Mouse (Mus musculus) MEL (cell line): ENCODE results near the gene Arhgap19. TPM values are rescaled to one million over a fixed set of nuclear protein-coding genes. Genes with fewer than 3 reads are reported as not detected.
A peak's percentile ranks its signal among the peaks of the same experiment; 100 is the strongest.

ENCODE experiments used
- DNase-seq: peaks from one replicate; pipeline ENCODE4 v3.0.0; 2011; ENCODE audit warnings: low read depth, low spot score
- H3K27ac ChIP-seq: 2 replicates; pipeline ENCODE4 v1.5.1; 2012; ENCODE audit warnings: low read depth, mild to moderate bottlenecking, control low read depth, low read length, moderate library complexity; ENCODE audit not compliant: control insufficient read depth
- H3K27me3 ChIP-seq, 2 experiments: fragments of 150-350 bp in 1 of 2; sonication (generic) in 1 of 2; 2 replicates each; pipeline ENCODE4 v1.6.1; 2012; ENCODE audit warnings: low read length in 2 of 2, mild to moderate bottlenecking in 2 of 2, improper control_type of control experiment in 1 of 2, moderate library complexity in 1 of 2; ENCODE audit not compliant: insufficient read depth in 2 of 2, control insufficient read depth in 1 of 2
- H3K36me3 ChIP-seq, 2 experiments: 2 replicates each; pipeline ENCODE4 v1.6.1; 2012 to 2014; ENCODE audit warnings: low read length in 2 of 2, improper control_type of control experiment in 1 of 2, inconsistent platforms in 1 of 2, mild to moderate bottlenecking in 1 of 2; ENCODE audit not compliant: insufficient read depth in 2 of 2, control insufficient read depth in 1 of 2
- H3K4me1 ChIP-seq, 2 experiments: fragments of 150-350 bp in 1 of 2; sonication (generic) in 1 of 2; 2 replicates each; pipeline ENCODE4 v1.6.1; 2012; ENCODE audit warnings: low read length in 2 of 2, improper control_type of control experiment in 1 of 2, mild to moderate bottlenecking in 1 of 2; ENCODE audit not compliant: insufficient read depth in 2 of 2, control insufficient read depth in 1 of 2
- H3K4me3 ChIP-seq, 2 experiments: fragments of 150-350 bp in 1 of 2; sonication (generic) in 1 of 2; 2 replicates each; pipeline ENCODE4 v1.5.1; 2012; ENCODE audit warnings: low read depth in 2 of 2, low read length in 2 of 2, mild to moderate bottlenecking in 2 of 2, moderate library complexity in 2 of 2, control low read depth in 1 of 2, improper control_type of control experiment in 1 of 2; ENCODE audit not compliant: control insufficient read depth in 1 of 2, insufficient read depth in 1 of 2
- H3K79me2 ChIP-seq: 2 replicates; pipeline ENCODE4 v1.6.1; 2012; ENCODE audit warnings: mild to moderate bottlenecking, low read length, moderate library complexity; ENCODE audit not compliant: control insufficient read depth, poor library complexity, insufficient read depth
- H3K9ac ChIP-seq: 2 replicates; pipeline ENCODE4 v1.6.1; 2012; ENCODE audit warnings: low read depth, mild to moderate bottlenecking, control low read depth, low read length, moderate library complexity; ENCODE audit not compliant: control insufficient read depth, poor library complexity, severe bottlenecking
- H3K9me3 ChIP-seq: fragments of 150-350 bp; sonication (generic); replicated peaks from 2 replicates; pipeline ENCODE4 v1.6.1; 2012; ENCODE audit warnings: mild to moderate bottlenecking, low read length, improper control_type of control experiment, moderate library complexity; ENCODE audit not compliant: insufficient read depth
- CHD1 ChIP-seq: IDR thresholded peaks from 2 replicates; pipeline ENCODE4 v1.6.1; 2012; ENCODE audit warnings: low read depth, mild to moderate bottlenecking, inconsistent platforms, low read length, improper control_type of control experiment
- CTCF ChIP-seq, 3 experiments: IDR thresholded peaks in 2 of 3; conservative IDR thresholded peaks in 1 of 3; 2 replicates each; pipeline ENCODE4 v1.5.1; 2011 to 2012; ENCODE audit warnings: low read length in 3 of 3, low read depth in 2 of 3, mild to moderate bottlenecking in 2 of 3, improper control_type of control experiment in 1 of 3, inconsistent platforms in 1 of 3, mixed read lengths in 1 of 3, moderate library complexity in 1 of 3; ENCODE audit not compliant: control insufficient read depth in 1 of 3, insufficient read depth in 1 of 3, poor library complexity in 1 of 3, severe bottlenecking in 1 of 3
- GATA1 ChIP-seq: IDR thresholded peaks from 2 replicates; pipeline ENCODE4 v1.6.1; 2011; ENCODE audit warnings: low read depth, low read length, improper control_type of control experiment
- HCFC1 ChIP-seq: IDR thresholded peaks from 2 replicates; pipeline ENCODE4 v1.6.1; 2012; ENCODE audit warnings: low read depth, mild to moderate bottlenecking, inconsistent platforms, low read length, improper control_type of control experiment, moderate library complexity
- MAX ChIP-seq: IDR thresholded peaks from 2 replicates; pipeline ENCODE4 v1.6.1; 2011; ENCODE audit warnings: low read length, improper control_type of control experiment
- MAZ ChIP-seq: IDR thresholded peaks from 2 replicates; pipeline ENCODE4 v1.6.1; 2012; ENCODE audit warnings: low read depth, mild to moderate bottlenecking, inconsistent platforms, low read length, improper control_type of control experiment
- MYB ChIP-seq: IDR thresholded peaks from 2 replicates; pipeline ENCODE4 v1.6.1; 2011; ENCODE audit warnings: mild to moderate bottlenecking, low read depth, low read length, improper control_type of control experiment
- NELFE ChIP-seq: IDR thresholded peaks from 2 replicates; pipeline ENCODE4 v1.6.1; 2011; ENCODE audit warnings: low read depth, low read length, improper control_type of control experiment
- POLR2A ChIP-seq, 2 experiments: IDR thresholded peaks; 2 replicates each; pipeline ENCODE4 v1.6.1; 2011 to 2012; ENCODE audit warnings: low read length in 2 of 2, mild to moderate bottlenecking in 2 of 2, control low read depth in 1 of 2, improper control_type of control experiment in 1 of 2, low read depth in 1 of 2, moderate library complexity in 1 of 2; ENCODE audit not compliant: control insufficient read depth in 1 of 2, insufficient read depth in 1 of 2, poor library complexity in 1 of 2
- POLR2AphosphoS5 ChIP-seq: IDR thresholded peaks from 2 replicates; pipeline ENCODE4 v1.6.1; 2012; ENCODE audit warnings: low read depth, borderline replicate concordance, mild to moderate bottlenecking, inconsistent platforms, low read length, moderate library complexity, mixed read lengths
- TAL1 ChIP-seq: IDR thresholded peaks from 2 replicates; pipeline ENCODE4 v1.6.1; 2012; ENCODE audit warnings: mild to moderate bottlenecking, inconsistent platforms, low read length, moderate library complexity, mixed read lengths
- TBP ChIP-seq: IDR thresholded peaks from 2 replicates; pipeline ENCODE4 v1.8.0; 2011; ENCODE audit warnings: low read depth, low read length, improper control_type of control experiment
- TCF12 ChIP-seq: IDR thresholded peaks from 2 replicates; pipeline ENCODE4 v1.6.1; 2014; ENCODE audit warnings: low read depth, mild to moderate bottlenecking, inconsistent platforms, low read length, improper control_type of control experiment, moderate library complexity
- UBTF ChIP-seq: IDR thresholded peaks from 2 replicates; pipeline ENCODE4 v1.6.1; 2012; ENCODE audit warnings: low read depth, mild to moderate bottlenecking, inconsistent platforms, low read length, improper control_type of control experiment, moderate library complexity, borderline replicate concordance; ENCODE audit not compliant: insufficient read depth
- USF2 ChIP-seq, 2 experiments: IDR thresholded peaks; 2 replicates each; pipeline ENCODE4 v1.6.1; 2011 to 2012; ENCODE audit warnings: improper control_type of control experiment in 2 of 2, low read length in 2 of 2, borderline replicate concordance in 1 of 2, inconsistent platforms in 1 of 2, low read depth in 1 of 2, mild to moderate bottlenecking in 1 of 2; ENCODE audit not compliant: insufficient read depth in 1 of 2
- ZKSCAN1 ChIP-seq: IDR thresholded peaks from 2 replicates; pipeline ENCODE4 v1.6.1; 2012; ENCODE audit warnings: low read depth, mild to moderate bottlenecking, inconsistent platforms, low read length, improper control_type of control experiment, moderate library complexity
- ZMIZ1 ChIP-seq: IDR thresholded peaks from 2 replicates; pipeline ENCODE4 v1.6.1; 2012; ENCODE audit warnings: low read depth, mild to moderate bottlenecking, inconsistent platforms, low read length, improper control_type of control experiment, moderate library complexity
- polyA plus RNA-seq, 2 experiments: library from polyadenylated mRNA; stranded (reverse) in 1 of 2; unstranded in 1 of 2; fragments of >175 nt in 1 of 2; fragments of >200 nt in 1 of 2; gene quantifications; 2 replicates each; pipeline versions ENCODE4 v1.2.1 to v1.2.4; 2012; ENCODE audit warnings: low replicate concordance in 2 of 2, low read depth in 1 of 2; ENCODE audit not compliant: insufficient read length in 2 of 2, insufficient read depth in 1 of 2, missing spikeins in 1 of 2
- total RNA-seq: library from RNA; depleted of rRNA; stranded (reverse); fragments of 300-350 nt; gene quantifications from 2 replicates; pipeline ENCODE4 v1.2.3, GENCODE M21; 2012

Arhgap19 gene
- total and polyA plus RNA-seq, 3 experiments, result 47.5 to 67.9 TPM; not detected in 1

GRCm38 (mm10) chr19:41831101-41831570 is 29.3 kb upstream of the Arhgap19 start (continued):
- 0 out of 2 replicates have a peak, but pooled peaks have one; percentile 24 for TF ChIP-seq UBTF
- 0 out of 2 replicates have a peak, but pooled peaks have one; percentile 80 for TF ChIP-seq CHD1

GRCm38 (mm10) chr19:41830106-41831031 is 28.5 kb upstream of the Arhgap19 start:
- Histone ChIP-seq H3K36me3 (peaks cover 0 to 34% of the 10 kb centered on the region in 2 experiments; a peak in 2 of 4 replicates), H3K9ac (peak overlapping the region; percentile 95), H3K4me3 (peak overlapping the region; percentile 78 to 83), H3K4me1 (peaks cover 16 to 33% of the 10 kb centered on the region in 2 experiments), H3K79me2 (peaks cover 31% of the 10 kb centered on the region), H3K9me3 (no peaks in the 10 kb centered on the region), H3K27me3 (no peaks in the 10 kb centered on the region), H3K27ac (peak overlapping the region; percentile 94)
- peak; percentile 85 for DNase-seq
- TF ChIP-seq POLR2AphosphoS5 (no peak; the same call in 1 of the 2 replicates), TCF12 (0 out of 2 replicates have a peak, but pooled peaks have one; percentile 6), CTCF (IDR thresholded peaks at IDR 0.05 in 2 of 3, conservative IDR thresholded peaks at IDR 0.05 in 1 of 3; ENCODE audit: control insufficient read depth in 1 of 3, insufficient read depth in 1 of 3, low read depth in 2 of 3, low read length in 3 of 3, poor library complexity in 1 of 3, severe bottlenecking in 1 of 3) (no peak), MAX (peak; percentile 18; the same call in 1 of the 2 replicates), POLR2A (IDR thresholded peaks at IDR 0.05; ENCODE audit: control insufficient read depth in 1 of 2, insufficient read depth in 1 of 2, low read depth in 1 of 2, low read length in 2 of 2, poor library complexity in 1 of 2) (peak; percentile 45 to 62; a peak in 2 of 4 replicates), MAZ (peak; percentile 41; the same call in 1 of the 2 replicates), TAL1 (no peak), USF2 (IDR thresholded peaks at IDR 0.05; ENCODE audit: borderline replicate concordance in 1 of 2, insufficient read depth in 1 of 2, low read depth in 1 of 2, low read length in 2 of 2) (no peak), TBP (no peak), MYB (no peak), HCFC1 (no peak; the same call in 1 of the 2 replicates), ZMIZ1 (peak; percentile 77; the same call in 1 of the 2 replicates), ZKSCAN1 (no peak), GATA1 (no peak), NELFE (peak; percentile 59; the same call in 1 of the 2 replicates), UBTF (peak; percentile 75; the same call in 1 of the 2 replicates)
